Mouse (Mus musculus) lung, adult 2 months (tissue): Measurements from ENCODE around the gene Cacng1.

Experiments used
- CTCF ChIP-seq: fragments of 200-500 bp; IDR thresholded peaks from 2 replicates; pipeline ENCODE4 v1.5.1; 2011; ENCODE audit warnings: mild to moderate bottlenecking, low read length, control low read depth; ENCODE audit not compliant: insufficient read depth
- POLR2A ChIP-seq: fragments of 200-500 bp; IDR thresholded peaks from 2 replicates; pipeline ENCODE4 v1.6.1; 2011; ENCODE audit warnings: low read depth, mild to moderate bottlenecking, control low read depth, low read length, borderline replicate concordance; ENCODE audit errors: extremely low read depth

- TF ChIP-seq POLR2A (no peak), CTCF (no peak)
These were observed 22.2 kb upstream of the Cacng1 start for GRCm38 (mm10) chr11:107738418-107739099.
